Mouse (Mus musculus): ENCODE measurements around the gene Ikzf4. TPM values are rescaled to one million over a fixed set of nuclear protein-coding genes. Genes with fewer than 3 reads are reported as not detected.
"Not testable (repeated sequence)": the region's sequence is repeated elsewhere in the genome, so short reads cannot be mapped to it uniquely, and the experiment has no call there.

Gene Ikzf4
- total RNA-seq, 2 experiments from 2014 or later = 15.4 to 15.9 TPM

- intact Hi-C loops (cut with DNase I) = loop anchor here (10.0 kb wide), 1 partner anchor 275 kb away; the partner anchor contains the start of gene Gdf11
- DNase-seq (ENCODE audit: low spot score in 2 of 2) = no peak
Observed at GRCm38 (mm10) chr10:128620241-128620640, 25.6 kb downstream of the Ikzf4 start.

GRCm38 (mm10) chr10:128619148-128619547 is 26.6 kb downstream of the Ikzf4 start:
- DNase-seq (ENCODE audit: low spot score in 2 of 2); intact Hi-C loops (cut with DNase I): not testable (repeated sequence)

DNA sequence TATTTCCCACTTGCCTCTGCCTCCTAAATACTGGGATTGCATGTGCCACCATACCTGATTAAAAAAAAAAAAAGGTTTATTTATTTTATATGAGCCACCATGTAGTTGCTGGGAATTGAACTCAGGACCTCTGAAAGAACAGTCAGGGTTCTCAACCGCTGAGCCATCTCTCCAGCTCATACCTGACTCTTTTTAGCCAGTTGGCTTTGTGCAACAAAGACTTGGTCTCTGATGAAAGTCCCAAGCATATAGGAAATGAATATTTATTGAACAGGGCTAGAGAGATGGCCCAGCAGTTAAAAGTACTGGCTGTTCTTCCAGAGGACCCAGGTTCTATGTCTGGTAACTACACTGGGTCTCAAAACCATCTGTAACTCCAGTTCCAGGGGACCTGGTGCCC is 27.2 kb downstream of the Ikzf4 start:
- DNase-seq (ENCODE audit: low spot score in 2 of 2) = no peak
- intact Hi-C loops (cut with DNase I) = no loop called here

GRCm38 (mm10) chr10:128615798-128616448 is 29.9 kb downstream of the Ikzf4 start:
- intact Hi-C loops (cut with DNase I); DNase-seq (ENCODE audit: low spot score in 2 of 2): not testable (repeated sequence)

GRCm38 (mm10) chr10:128614934-128615333 is 30.9 kb downstream of the Ikzf4 start:
- intact Hi-C loops (cut with DNase I) = loop anchor here (5.0 kb wide), 1 partner anchor 48 kb away; the partner anchor contains the start of gene Pa2g4
- DNase-seq (ENCODE audit: low spot score in 2 of 2) = no peak

DNA sequence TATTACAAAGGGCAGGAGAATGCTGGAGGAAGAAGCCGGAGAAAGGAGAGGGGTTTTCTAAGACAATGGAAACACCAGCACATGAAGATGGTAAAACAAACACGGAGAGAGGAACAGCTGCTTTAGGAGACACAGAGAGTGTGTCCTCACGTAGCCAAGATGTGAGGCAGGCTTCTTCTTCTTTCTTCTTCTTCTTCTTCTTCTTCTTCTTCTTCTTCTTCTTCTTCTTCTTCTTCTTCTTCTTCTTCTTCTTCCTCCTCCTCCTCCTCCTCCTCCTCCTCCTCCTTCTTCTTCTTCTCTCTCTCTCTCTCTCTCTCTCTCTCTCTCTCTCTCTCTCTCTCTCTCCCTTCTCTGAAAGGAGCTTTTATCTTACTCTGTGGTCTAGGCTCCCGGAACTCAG is 32.0 kb downstream of the Ikzf4 start:
- DNase-seq (ENCODE audit: low spot score in 2 of 2) = not testable (repeated sequence)
- intact Hi-C loops (cut with DNase I) = loop anchor here (5.0 kb wide), 1 partner anchor 47 kb away; the partner anchor contains the start of gene Pa2g4

DNA sequence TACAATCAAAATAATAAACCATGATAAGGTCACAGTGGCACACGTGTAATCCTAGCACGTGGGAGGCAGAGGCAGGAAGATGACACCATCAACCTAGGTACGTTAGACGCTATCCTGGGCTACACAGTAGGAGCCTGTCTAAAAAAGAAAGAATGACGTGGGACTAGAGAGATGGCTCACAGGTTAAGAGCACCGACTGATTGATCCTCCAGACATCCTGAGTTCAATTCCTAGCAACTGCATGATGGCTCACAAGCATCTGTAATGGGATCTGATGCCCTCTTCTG is 32.7 kb downstream of the Ikzf4 start:
- intact Hi-C loops (cut with DNase I) = loop anchor here (5.0 kb wide), 1 partner anchor 46 kb away; the partner anchor contains the start of gene Pa2g4
- DNase-seq (ENCODE audit: low spot score in 2 of 2) = no peak

GRCm38 (mm10) chr10:128612433-128613153 is 33.2 kb downstream of the Ikzf4 start:
- peak; percentile 80 to 85 for DNase-seq (ENCODE audit: low spot score in 2 of 2)
- intact Hi-C loops (cut with DNase I) = loop anchor here (5.0 kb wide), 1 partner anchor 45 kb away; the partner anchor contains the start of gene Pa2g4

DNA sequence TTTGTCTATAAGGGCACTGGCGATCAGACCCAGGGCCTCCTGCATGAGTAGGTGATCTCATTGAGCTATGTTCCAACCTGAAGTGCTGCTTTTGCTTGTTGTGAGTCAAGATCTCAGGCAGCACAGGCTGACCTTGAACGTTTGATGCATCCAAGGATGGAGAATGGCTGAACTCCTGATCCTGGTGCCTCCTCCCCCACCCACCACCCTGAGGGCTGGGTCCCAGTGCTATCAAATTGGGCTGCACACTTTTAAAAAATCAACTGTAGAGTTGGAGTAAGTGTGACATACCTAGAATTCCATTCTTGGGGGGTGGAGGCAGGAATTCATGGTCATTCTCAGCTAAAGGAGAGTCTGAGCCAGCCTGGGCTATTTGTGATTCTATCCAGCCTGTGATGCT is 39.3 kb downstream of the Ikzf4 start:
- DNase-seq (ENCODE audit: low spot score in 2 of 2) = no peak
- intact Hi-C loops (cut with DNase I) = no loop called here

GRCm38 (mm10) chr10:128602470-128603128 is 43.2 kb downstream of the Ikzf4 start:
- DNase-seq (ENCODE audit: low spot score in 2 of 2) = no peak
- intact Hi-C loops (cut with DNase I) = no loop called here

DNA sequence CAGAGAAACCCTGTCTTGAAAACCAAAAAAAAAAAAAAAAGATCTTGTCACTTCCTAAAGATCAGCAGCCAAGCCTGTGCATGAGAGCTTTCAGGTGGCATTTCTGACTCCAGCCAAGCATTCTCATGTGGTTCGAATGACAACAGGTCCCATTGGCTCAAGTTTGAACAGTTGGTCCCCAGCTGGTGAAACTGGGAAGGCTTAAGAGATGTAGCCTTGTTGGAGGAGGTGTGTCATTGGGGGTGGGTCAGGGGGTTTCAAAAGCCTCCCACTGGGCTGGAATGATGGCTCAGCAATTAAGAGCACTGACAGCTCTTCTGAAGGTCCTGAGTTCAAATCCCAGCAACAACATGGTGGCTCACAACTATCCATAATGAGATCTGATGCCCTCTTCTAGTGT is 44.3 kb downstream of the Ikzf4 start:
- no peak for DNase-seq (ENCODE audit: low spot score in 2 of 2)
- intact Hi-C loops (cut with DNase I) = no loop called here

DNA sequence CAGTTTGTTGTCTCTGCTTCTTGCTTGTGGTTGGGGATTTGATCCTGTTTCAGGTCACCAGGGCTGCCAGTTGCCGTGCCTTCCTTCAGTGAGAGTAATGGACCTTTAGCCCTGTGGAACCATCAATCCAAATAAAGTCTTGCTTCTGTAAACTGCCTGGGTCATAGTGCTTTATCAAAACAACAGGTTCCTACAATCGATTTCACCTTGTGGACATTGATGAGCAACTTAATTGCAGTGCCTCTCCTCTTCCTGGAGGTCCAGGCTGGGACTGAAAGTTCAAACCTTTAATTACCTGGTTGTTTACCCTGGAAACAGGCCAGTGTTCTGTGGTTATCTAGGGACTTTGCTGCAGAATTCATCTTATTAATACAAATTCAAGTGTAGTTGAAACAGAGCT is 47.3 kb downstream of the Ikzf4 start:
- no peak for DNase-seq (ENCODE audit: low spot score in 2 of 2)
- intact Hi-C loops (cut with DNase I) = no loop called here

- no peak for DNase-seq (ENCODE audit: low spot score in 2 of 2)
- intact Hi-C loops (cut with DNase I) = no loop called here
Observed at GRCm38 (mm10) chr10:128592797-128593196, 53.0 kb downstream of the Ikzf4 start.

- no peak for DNase-seq (ENCODE audit: low spot score in 2 of 2)
- intact Hi-C loops (cut with DNase I) = no loop called here
Observed at GRCm38 (mm10) chr10:128591436-128591835, 54.4 kb downstream of the Ikzf4 start.

DNA sequence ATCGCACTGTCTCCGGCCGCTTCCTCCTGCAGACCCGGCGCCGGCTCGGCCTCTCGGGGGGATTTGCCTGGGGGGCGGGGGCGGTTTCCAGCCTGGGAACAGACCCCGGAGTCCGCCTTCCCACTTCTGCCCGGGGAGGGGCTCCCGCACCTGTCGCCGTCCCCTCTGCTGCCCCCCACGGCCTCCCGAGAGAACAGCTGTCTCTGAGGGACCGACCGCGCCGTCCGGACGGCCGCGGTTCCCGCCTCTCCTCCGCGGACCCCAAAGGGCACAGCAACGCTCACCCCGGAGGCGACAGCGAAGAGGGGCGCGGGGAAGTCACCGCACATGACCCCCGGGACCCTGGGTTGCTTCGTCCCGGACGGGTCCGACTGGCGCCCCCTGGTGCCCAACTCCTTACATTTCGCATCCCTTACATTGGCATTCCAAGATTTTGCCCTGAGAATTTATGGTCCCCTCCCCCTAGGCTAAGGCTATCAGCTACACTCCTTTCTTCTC is 55.5 kb downstream of the Ikzf4 start:
- intact Hi-C loops (cut with DNase I) = no loop called here
- peak in 1 of 2 experiments; percentile 54 for DNase-seq (ENCODE audit: low spot score in 2 of 2)

DNA sequence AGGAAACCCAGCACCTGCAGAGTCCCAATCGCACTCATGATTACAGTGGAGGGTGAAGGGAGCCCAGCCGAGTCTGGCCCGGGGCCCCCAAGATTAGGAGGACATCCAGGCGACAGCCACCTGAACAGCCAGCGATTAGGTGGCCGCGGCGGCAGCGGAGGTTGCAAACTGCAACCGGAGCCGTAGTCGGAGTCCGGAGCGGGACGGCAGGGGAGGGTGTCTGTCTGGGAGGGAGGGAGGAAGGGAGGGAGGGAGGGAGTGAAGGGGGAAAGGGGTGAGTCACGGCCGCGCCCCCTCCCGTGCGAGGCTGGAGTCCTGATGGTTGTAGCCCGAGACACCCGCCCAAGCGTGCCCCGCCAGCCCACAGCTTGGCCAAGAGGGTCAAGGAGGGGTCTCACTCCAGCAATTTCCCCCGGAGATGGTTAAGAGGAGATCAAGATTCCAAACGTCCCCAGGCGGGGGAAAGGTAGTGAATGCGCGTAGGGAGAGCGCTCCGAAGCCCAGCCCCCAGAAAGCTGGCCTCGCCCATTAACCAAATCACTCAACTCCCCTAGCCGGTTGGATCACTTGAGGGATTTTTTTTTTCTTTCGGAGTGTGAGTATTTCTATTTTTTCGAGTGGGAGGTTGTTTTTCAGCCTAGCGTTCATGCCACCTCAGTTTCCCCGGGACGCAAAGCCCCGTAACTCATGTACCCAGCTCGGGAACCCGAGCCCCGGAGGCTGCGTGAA is 56.2 kb downstream of the Ikzf4 start, which contains the start of gene Erbb3:
Gene Erbb3, minus strand, starts transcription at position 189 of the 729 bp plus-strand sequence.
- no peak for DNase-seq (ENCODE audit: low spot score in 2 of 2)
- intact Hi-C loops (cut with DNase I) = no loop called here

GRCm38 (mm10) chr10:128588775-128589463 is 56.9 kb downstream of the Ikzf4 start:
- DNase-seq (ENCODE audit: low spot score in 2 of 2) = no peak
- intact Hi-C loops (cut with DNase I) = no loop called here

- no peak for DNase-seq (ENCODE audit: low spot score in 2 of 2)
- intact Hi-C loops (cut with DNase I) = no loop called here
Observed at GRCm38 (mm10) chr10:128588136-128588535, 57.7 kb downstream of the Ikzf4 start.

GRCm38 (mm10) chr10:128587697-128588096 is 58.1 kb downstream of the Ikzf4 start:
- intact Hi-C loops (cut with DNase I) = no loop called here
- DNase-seq (ENCODE audit: low spot score in 2 of 2) = no peak
